Mouse (Mus musculus): ENCODE data around the gene Gk. TPM values are rescaled to one million over a fixed set of nuclear protein-coding genes. Genes with fewer than 3 reads are reported as not detected.

Gene Gk
- polyA plus RNA-seq, 1 experiment from 2014 or later, result 17.8 TPM

DNA sequence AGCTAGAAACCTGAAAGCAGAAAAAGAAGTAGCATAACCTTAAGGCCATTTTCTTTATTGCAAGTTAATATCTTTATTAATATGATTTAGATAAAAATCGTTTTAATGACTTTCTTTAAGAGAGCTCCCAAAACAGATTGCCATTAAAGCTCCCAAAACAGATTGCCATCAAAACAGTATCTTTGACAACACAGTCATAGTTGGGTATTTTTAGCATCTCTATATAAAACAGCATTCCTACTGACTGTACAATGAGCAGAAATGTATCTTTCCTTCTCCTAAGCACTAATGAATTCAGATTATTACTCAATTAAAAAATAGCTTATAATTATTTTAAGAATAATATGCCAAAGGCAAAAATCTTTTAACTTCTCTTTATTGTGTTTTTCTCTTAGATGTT lies 94.5 kb downstream of the Gk start:
- WGBS, result 58% methylated on average over 1 of the region's 1 CpGs
- no peaks in the 10 kb centered on the region for H3K36me3 ChIP-seq (ENCODE audit: control insufficient read depth, insufficient read depth, low read length)
- TF ChIP-seq CTCF (IDR thresholded peaks at IDR 0.05; ENCODE audit: low read depth), result no peak
- no peak for TF ChIP-seq EP300 (optimal IDR thresholded peaks at IDR 0.05)

DNA sequence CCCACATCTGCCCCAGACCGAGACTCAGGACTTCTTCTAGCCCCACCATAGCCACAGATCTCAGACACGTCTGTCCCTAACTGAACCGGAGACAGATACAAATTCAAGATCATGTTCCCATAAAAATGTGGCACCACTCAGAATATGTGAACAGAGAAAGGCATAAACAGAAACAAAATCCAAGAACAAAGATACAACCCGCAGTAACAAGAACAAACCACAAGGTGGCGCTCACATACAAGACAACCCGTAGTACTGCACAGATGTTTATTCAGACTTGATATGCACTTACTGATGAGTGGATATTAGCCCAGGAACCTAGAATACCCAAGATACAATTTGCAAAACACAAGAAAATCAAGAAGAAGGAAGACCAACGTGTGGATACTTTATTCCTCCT lies 99.8 kb downstream of the Gk start:
- peak; percentile 17 for DNase-seq (ENCODE audit: low spot score)

More for the DNA sequence above, 94.5 kb downstream of the Gk start:
- no peaks in the 10 kb centered on the region for H3K27me3 ChIP-seq (ENCODE audit: control insufficient read depth, insufficient read depth, low read length)
- no peaks in the 10 kb centered on the region for H3K4me1 ChIP-seq (replicated peaks; ENCODE audit: control insufficient read depth, insufficient read depth)
- H3K9me3 ChIP-seq (ENCODE audit: control insufficient read depth, low read length), result no peaks in the 10 kb centered on the region
- H3K9ac ChIP-seq (ENCODE audit: low read length), result no peak overlapping the region
- no peak for DNase-seq (ENCODE audit: low spot score)
- no peak overlapping the region for H3K4me2 ChIP-seq (replicated peaks; ENCODE audit: low read depth)
- H3K27ac ChIP-seq (replicated peaks), result no peak overlapping the region
- no peak for ATAC-seq (ENCODE audit: low FRiP score, low TSS enrichment)
- H3K4me3 ChIP-seq (ENCODE audit: low read depth, low read length), result no peak overlapping the region

More for the DNA sequence above, 99.8 kb downstream of the Gk start:
- Histone ChIP-seq H3K27ac (replicated peaks) (no peak overlapping the region), H3K9me3 (ENCODE audit: control insufficient read depth, low read length) (no peaks in the 10 kb centered on the region), H3K4me2 (replicated peaks; ENCODE audit: low read depth) (no peak overlapping the region), H3K4me1 (replicated peaks; ENCODE audit: control insufficient read depth, insufficient read depth) (no peaks in the 10 kb centered on the region), H3K36me3 (ENCODE audit: control insufficient read depth, insufficient read depth, low read length) (no peaks in the 10 kb centered on the region), H3K9ac (ENCODE audit: low read length) (no peak overlapping the region), H3K4me3 (ENCODE audit: low read depth, low read length) (no peak overlapping the region), H3K27me3 (ENCODE audit: control insufficient read depth, insufficient read depth, low read length) (no peaks in the 10 kb centered on the region)
- WGBS, result 20% methylated on average over 7 of the region's 7 CpGs
- TF ChIP-seq CTCF (IDR thresholded peaks at IDR 0.05; ENCODE audit: low read depth) (peak; percentile 84), EP300 (optimal IDR thresholded peaks at IDR 0.05) (no peak)
- no peak for ATAC-seq (ENCODE audit: low FRiP score, low TSS enrichment)

Other genes with a start within 250 kb of the Gk start
- gene Tab3, start 202.8 kb downstream of the Gk start, polyA plus RNA-seq (2015; fragmentation: Nextera tagmentation; extraction: Ambion mirVana), result 2.0 and 2.3 TPM in 2 replicates
- gene 5430427O19Rik, start 93.5 kb upstream of the Gk start, polyA plus RNA-seq (2015; fragmentation: Nextera tagmentation; extraction: Ambion mirVana), result 0.12 and 0.15 TPM in 2 replicates

Data from stomach, postnatal 0 days (tissue).